In the genomic region with DNA sequence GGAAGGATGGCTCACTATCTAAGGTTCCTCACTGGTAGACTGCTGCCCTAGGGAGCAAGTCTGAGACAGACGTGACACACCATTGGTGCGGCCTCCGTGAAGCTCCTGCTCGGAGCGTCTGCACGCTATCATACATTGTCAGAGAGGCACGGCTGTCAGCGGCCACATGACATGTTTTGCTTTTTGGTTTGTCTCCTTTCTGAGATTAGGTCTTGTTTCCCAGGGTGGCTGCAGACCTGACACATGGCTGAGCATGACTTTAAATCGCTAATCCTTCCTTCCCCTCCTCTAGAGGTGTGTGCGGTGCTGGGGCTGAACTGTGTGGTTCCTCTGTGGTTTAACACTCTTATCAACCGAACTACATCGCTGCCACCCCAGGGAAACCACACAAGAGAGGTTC, we compare ENCODE assay signal across 8 mouse cellular contexts. TPM values are rescaled to one million over a fixed set of nuclear protein-coding genes. Genes with fewer than 3 reads are reported as not detected.
DNase-seq lines count a peak whose midpoint lies in the region; ATAC-seq and TF ChIP-seq lines count a peak whose summit lies in the region.

No protein-coding gene starts in this region.

- H3K4me3 ChIP-seq in lung, embryonic 16.5 days (ENCODE audit: low read length): no peak overlapping the region
- peak overlapping the region; percentile 87; the same call in 1 of the 2 replicates for H3K4me3 ChIP-seq in intestine, postnatal 0 days (ENCODE audit: low read depth, low read length)

- intact Hi-C loops in heart, postnatal 25 days (cut with DNase I): no loop called here

- peak overlapping the region; percentile 75; the same call in 1 of the 2 replicates for H3K4me2 ChIP-seq in lung, embryonic 16.5 days (ENCODE audit: low read depth, low read length)
- H3K4me2 ChIP-seq in intestine, postnatal 0 days (replicated peaks; ENCODE audit: low read depth): peak overlapping the region; percentile 89

- no peaks in the 10 kb centered on the region for H3K9me3 ChIP-seq in lung, embryonic 16.5 days (ENCODE audit: control insufficient read depth, low read length)
- H3K9me3 ChIP-seq in intestine, postnatal 0 days (ENCODE audit: control insufficient read depth): no peaks in the 10 kb centered on the region

- no peaks in the 10 kb centered on the region for H3K27me3 ChIP-seq in lung, embryonic 16.5 days (ENCODE audit: control insufficient read depth, insufficient read depth, low read depth, low read length)
- no peaks in the 10 kb centered on the region for H3K27me3 ChIP-seq in intestine, postnatal 0 days (replicated peaks; ENCODE audit: control insufficient read depth, insufficient read depth, low read length)

- H3K27ac ChIP-seq in lung, embryonic 16.5 days (ENCODE audit: low read length): no peak overlapping the region
- H3K27ac ChIP-seq in intestine, postnatal 0 days (ENCODE audit: low read depth, low read length): peak overlapping the region; percentile 84; the same call in 1 of the 2 replicates

- peaks cover 10% of the 10 kb centered on the region for H3K4me1 ChIP-seq in lung, embryonic 16.5 days (replicated peaks; ENCODE audit: control insufficient read depth, insufficient read depth, low read length)
- peaks cover 7% of the 10 kb centered on the region; the same call in 1 of the 2 replicates for H3K4me1 ChIP-seq in intestine, postnatal 0 days (replicated peaks; ENCODE audit: control insufficient read depth, insufficient read depth, low read length)

- no peak for TF ChIP-seq CTCF in intestine, postnatal 0 days (IDR thresholded peaks at IDR 0.05; ENCODE audit: low read depth)

- no peak for ATAC-seq in lung, embryonic 16.5 days (ENCODE audit: low read depth)
- ATAC-seq in common myeloid progenitor, adult 5-6 weeks (replicated peaks; ENCODE audit: low read depth, poor library complexity, severe bottlenecking): peak; percentile 52
- ATAC-seq in intestine, postnatal 0 days: no peak

- 64% methylated on average over 12 of the region's 12 CpGs for WGBS in lung, embryonic 16.5 days
- 49% methylated on average over 12 of the region's 12 CpGs for WGBS in intestine, postnatal 0 days

- H3K36me3 ChIP-seq in lung, embryonic 16.5 days (ENCODE audit: control insufficient read depth, insufficient read depth, low read length): no peaks in the 10 kb centered on the region; the same call in none of the 2 replicates
- H3K36me3 ChIP-seq in intestine, postnatal 0 days (ENCODE audit: control insufficient read depth, insufficient read depth): peaks cover 18% of the 10 kb centered on the region

- H3K9ac ChIP-seq in lung, embryonic 16.5 days (ENCODE audit: low read length): peak overlapping the region; percentile 87; the same call in 1 of the 2 replicates
- H3K9ac ChIP-seq in intestine, postnatal 0 days (ENCODE audit: low read depth, low read length): peak overlapping the region; percentile 34; the same call in 1 of the 2 replicates

- DNase-seq in lung, postnatal 10 days: no peak
- peak; percentile 28 to 39 for DNase-seq in natural killer cell, adult 2 months (ENCODE audit: low spot score in 2 of 2)
- no peak for DNase-seq in gastrocnemius, adult 8-10 months (ENCODE audit: low spot score in 2 of 2)
- DNase-seq in heart, postnatal 25 days (ENCODE audit: low spot score): no peak
- DNase-seq in lung, postnatal 4 days: no peak

RNA-seq across cellular contexts. Expression of a gene that starts 1.4 kb away (rescaled TPM):
- polyA plus RNA-seq in lung, embryonic 16.5 days (2015; fragmentation: Nextera tagmentation; extraction: Ambion mirVana): 5.8 and 5.9 TPM in 2 replicates
- 6.0 and 7.1 TPM in 2 replicates for total RNA-seq in common myeloid progenitor, adult 5-6 weeks (2017)
- 1.6 and 2.3 TPM in 2 replicates for polyA plus RNA-seq in intestine, postnatal 0 days (2015; fragmentation: Nextera tagmentation; extraction: Ambion mirVana)
- 1 to 10 TPM; 7.8 to 9.6 (median 8.4) TPM for total RNA-seq in gastrocnemius, adult 8-10 months (2022)
- total RNA-seq in heart, postnatal 25 days (2021): 1 to 10 TPM; 9.3 to 9.8 TPM

RNA-seq across cellular contexts. Expression of a gene that starts 10.7 kb away (rescaled TPM):
- polyA plus RNA-seq in lung, embryonic 16.5 days (2015; fragmentation: Nextera tagmentation; extraction: Ambion mirVana): 7.9 and 9.8 TPM in 2 replicates
- 0.87 TPM in 1 of 2 replicates, not detected in the other for total RNA-seq in common myeloid progenitor, adult 5-6 weeks (2017)
- polyA plus RNA-seq in intestine, postnatal 0 days (2015; fragmentation: Nextera tagmentation; extraction: Ambion mirVana): 0.80 and 0.85 TPM in 2 replicates
- total RNA-seq in gastrocnemius, adult 8-10 months (2022): under 1 TPM in 2 of 4 experiments, not detected in 2; 0.35 to 0.52 TPM
- total RNA-seq in heart, postnatal 25 days (2021): under 1 TPM; 0.31 to 0.39 TPM

RNA-seq across cellular contexts. Expression of a gene that starts 37.5 kb away (rescaled TPM):
- polyA plus RNA-seq in lung, embryonic 16.5 days (2015; fragmentation: Nextera tagmentation; extraction: Ambion mirVana): 72.2 and 75.3 TPM in 2 replicates
- total RNA-seq in common myeloid progenitor, adult 5-6 weeks (2017): 99.3 and 115 TPM in 2 replicates
- 30.5 and 31.0 TPM in 2 replicates for polyA plus RNA-seq in intestine, postnatal 0 days (2015; fragmentation: Nextera tagmentation; extraction: Ambion mirVana)
- 10 to 100 TPM; 22.3 to 24.5 (median 22.8) TPM for total RNA-seq in gastrocnemius, adult 8-10 months (2022)
- total RNA-seq in heart, postnatal 25 days (2021): 10 to 100 TPM; 31.7 to 33.3 TPM

RNA-seq across cellular contexts. Expression of a gene that starts 37.6 kb away (rescaled TPM):
- 3.7 and 3.9 TPM in 2 replicates for polyA plus RNA-seq in lung, embryonic 16.5 days (2015; fragmentation: Nextera tagmentation; extraction: Ambion mirVana)
- 3.8 and 5.7 TPM in 2 replicates for total RNA-seq in common myeloid progenitor, adult 5-6 weeks (2017)
- 1.3 and 1.6 TPM in 2 replicates for polyA plus RNA-seq in intestine, postnatal 0 days (2015; fragmentation: Nextera tagmentation; extraction: Ambion mirVana)
- 1 to 10 TPM; 2.8 to 3.2 (median 2.8) TPM for total RNA-seq in gastrocnemius, adult 8-10 months (2022)
- 1 to 10 TPM; 5.2 to 5.7 TPM for total RNA-seq in heart, postnatal 25 days (2021)

Comparison
In these comparisons a context has a peak if more than half of its experiments do, and no peak if none do; other contexts are left out.
1. DNase-seq: peak in natural killer cell, adult 2 months (2 of 2); none in lung, postnatal 10 days (single experiment), gastrocnemius, adult 8-10 months (0 of 2), heart, postnatal 25 days (single experiment) and lung, postnatal 4 days (0 of 2).